Mouse (Mus musculus) lung, postnatal 0 days (tissue): ENCODE measurements at regions not wholly inside any gene's neighbourhood (a gene's known extent, or its start where the extent isn't known, plus 50 kb on each side); places are given as distances from the start of the nearest gene placed in this dataset.

Experiments
- CTCF ChIP-seq: IDR thresholded peaks from 2 replicates; pipeline ENCODE4 v1.5.1; 2016; ENCODE audit warnings: antibody characterized with exemption, mild to moderate bottlenecking
- EP300 ChIP-seq: IDR thresholded peaks from 2 replicates; pipeline ENCODE4 v1.6.1; 2016; ENCODE audit warnings: antibody characterized with exemption, mild to moderate bottlenecking, control low read depth

DNA sequence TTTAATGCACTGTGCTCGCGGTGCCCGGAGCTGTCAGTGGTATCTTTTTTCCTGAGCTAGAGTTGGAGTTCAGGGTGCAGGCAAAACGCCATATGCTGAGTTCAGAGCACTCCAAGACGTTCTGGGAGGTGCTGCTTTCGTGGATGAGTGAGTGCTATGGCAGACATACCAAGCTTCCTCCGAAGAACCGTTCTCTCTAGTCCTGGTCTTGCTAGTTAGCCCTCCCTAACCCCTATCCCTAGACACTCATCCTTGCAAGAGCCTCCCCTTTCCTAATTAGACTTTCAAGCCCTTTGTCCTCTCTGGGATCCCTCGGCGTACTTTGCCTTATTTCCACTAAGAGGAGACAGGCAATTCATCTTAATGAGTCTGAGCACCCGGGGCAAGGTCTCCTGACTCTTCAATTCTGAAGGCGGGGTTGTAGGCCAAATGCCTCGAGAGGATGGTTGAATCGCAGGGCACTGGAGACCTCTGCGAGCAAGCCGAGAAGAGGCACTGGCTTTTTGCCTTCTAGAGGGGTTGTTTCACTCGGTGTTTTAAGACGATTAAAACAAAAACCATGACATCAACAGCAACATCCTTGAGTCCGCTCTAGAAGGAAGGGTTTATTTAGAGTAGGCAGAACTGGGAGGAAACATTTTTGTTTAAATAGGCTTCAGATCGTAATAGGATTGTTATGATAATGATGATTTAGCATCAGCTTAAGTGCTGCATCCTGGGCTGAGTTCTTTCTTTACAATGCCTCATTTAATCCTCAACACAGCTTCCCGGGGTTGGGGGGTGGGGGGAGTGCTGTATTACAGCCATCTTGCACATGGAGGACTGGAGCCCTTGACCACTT lies 243.6 kb downstream of the Ndfip2 start:
- TF ChIP-seq CTCF (no peak), EP300 (peak; percentile 45; the same call in 1 of the 2 replicates)
